Comparison of ENCODE assay signal across 11 mouse cellular contexts in the genomic region with DNA sequence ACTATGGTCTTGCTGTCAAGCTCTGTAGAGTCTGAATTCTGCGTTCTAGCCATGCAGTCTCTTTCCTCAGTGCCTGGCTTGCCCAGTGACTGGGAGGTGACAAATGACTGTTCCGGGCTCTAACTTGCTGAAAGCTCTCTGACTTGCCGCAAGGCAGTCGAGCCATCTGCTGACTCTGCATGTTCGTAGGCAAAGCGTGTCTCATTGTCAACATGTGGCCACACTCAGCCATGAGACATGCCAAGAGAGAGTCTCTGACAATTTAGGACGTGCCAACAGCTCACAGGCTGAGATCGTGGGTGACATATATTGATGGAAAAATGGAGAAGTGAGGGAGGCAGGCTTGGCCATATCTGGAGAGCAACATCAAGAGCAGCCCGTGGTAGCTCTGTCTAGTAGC. TPM values are rescaled to one million over a fixed set of nuclear protein-coding genes. Genes with fewer than 3 reads are reported as not detected.
DNase-seq lines count a peak whose midpoint lies in the region; ATAC-seq and TF ChIP-seq lines count a peak whose summit lies in the region.
"Had no signal": no experiment of that assay in that cellular context is flagged by ENCODE, and none has a peak within 500 bp of the region (broad histone marks: within the 10 kb centered on the region; RNA-seq: fewer than 3 reads in every experiment).

No protein-coding gene starts in this region.

- H3K4me1 ChIP-seq in hindbrain, embryonic 14.5 days (replicated peaks; ENCODE audit: control insufficient read depth, insufficient read depth, low read length) = peaks cover 10% of the 10 kb centered on the region
- 0 out of 2 replicates have a peak, but pooled peaks cover 9% of the 10 kb centered on the region for H3K4me1 ChIP-seq in hindbrain, embryonic 12.5 days
- H3K4me1 ChIP-seq in liver, postnatal 0 days (ENCODE audit: insufficient read depth) = peaks cover 72% of the 10 kb centered on the region

- no peak overlapping the region for H3K27ac ChIP-seq in hindbrain, embryonic 14.5 days
- no peak overlapping the region for H3K27ac ChIP-seq in hindbrain, embryonic 12.5 days
- peak overlapping the region; percentile 63 for H3K27ac ChIP-seq in liver, postnatal 0 days (ENCODE audit: low read depth)
- H3K27ac ChIP-seq: kidney, embryonic 15.5 days; macrophage had no signal

- WGBS in hindbrain, embryonic 14.5 days = 62% methylated on average over 9 of the region's 9 CpGs
- 79% methylated on average over 9 of the region's 9 CpGs for WGBS in hindbrain, embryonic 12.5 days
- WGBS in liver, postnatal 0 days (ENCODE audit: insufficient replicate concordance) = 77% methylated on average over 9 of the region's 9 CpGs

- no peak overlapping the region for H3K9ac ChIP-seq in hindbrain, embryonic 14.5 days
- no peak overlapping the region for H3K9ac ChIP-seq in hindbrain, embryonic 12.5 days
- H3K9ac ChIP-seq in liver, postnatal 0 days (replicated peaks) = no peak overlapping the region
- H3K9ac ChIP-seq: kidney, embryonic 15.5 days had no signal

- no peaks in the 10 kb centered on the region for H3K27me3 ChIP-seq in hindbrain, embryonic 14.5 days (ENCODE audit: control insufficient read depth, insufficient read depth, low read length)
- H3K27me3 ChIP-seq in hindbrain, embryonic 12.5 days = no peaks in the 10 kb centered on the region
- H3K27me3 ChIP-seq in liver, postnatal 0 days (ENCODE audit: insufficient read depth, low read length) = no peaks in the 10 kb centered on the region
- H3K27me3 ChIP-seq: kidney, embryonic 15.5 days had no signal

- no peak overlapping the region for H3K4me3 ChIP-seq in hindbrain, embryonic 14.5 days (replicated peaks; ENCODE audit: low read length)
- H3K4me3 ChIP-seq in hindbrain, embryonic 12.5 days = no peak overlapping the region
- no peak overlapping the region for H3K4me3 ChIP-seq in liver, postnatal 0 days (ENCODE audit: low read depth, low read length)
- H3K4me3 ChIP-seq: kidney, embryonic 15.5 days; myocyte had no signal

- TF ChIP-seq CTCF in liver, postnatal 0 days (IDR thresholded peaks at IDR 0.05; ENCODE audit: low read depth) = no peak

- H3K9me3 ChIP-seq in hindbrain, embryonic 14.5 days (ENCODE audit: control insufficient read depth, low read length) = no peaks in the 10 kb centered on the region
- H3K9me3 ChIP-seq in hindbrain, embryonic 12.5 days (replicated peaks) = no peaks in the 10 kb centered on the region
- H3K9me3 ChIP-seq in liver, postnatal 0 days (ENCODE audit: low read length) = no peaks in the 10 kb centered on the region
- H3K9me3 ChIP-seq: kidney, embryonic 15.5 days had no signal

- peak; percentile 44; the same call in 1 of the 2 replicates for ATAC-seq in hindbrain, embryonic 14.5 days (ENCODE audit: low FRiP score)
- ATAC-seq in hindbrain, embryonic 12.5 days (ENCODE audit: low FRiP score) = no peak
- no peak for ATAC-seq in liver, postnatal 0 days

- no peaks in the 10 kb centered on the region for H3K36me3 ChIP-seq in hindbrain, embryonic 14.5 days (replicated peaks; ENCODE audit: control insufficient read depth, insufficient read depth)
- H3K36me3 ChIP-seq in hindbrain, embryonic 12.5 days = no peaks in the 10 kb centered on the region
- no peaks in the 10 kb centered on the region for H3K36me3 ChIP-seq in liver, postnatal 0 days (replicated peaks; ENCODE audit: insufficient read depth, low read length)
- H3K36me3 ChIP-seq: kidney, embryonic 15.5 days had no signal

- no peak overlapping the region for H3K4me2 ChIP-seq in hindbrain, embryonic 14.5 days (replicated peaks)
- H3K4me2 ChIP-seq in hindbrain, embryonic 12.5 days (replicated peaks) = no peak overlapping the region
- peak overlapping the region; percentile 14; the same call in 1 of the 2 replicates for H3K4me2 ChIP-seq in liver, postnatal 0 days (ENCODE audit: low read depth, low read length)
- H3K4me2 ChIP-seq: kidney, embryonic 15.5 days had no signal

- no peak for DNase-seq in hindbrain, embryonic 14.5 days (ENCODE audit: low spot score)
- peak; percentile 54 for DNase-seq in lung, postnatal 10 days
- DNase-seq in lung, postnatal 25 days (ENCODE audit: low spot score) = no peak
- DNase-seq in liver = peak; percentile 39
- DNase-seq in liver, postnatal 0 days = no peak
- DNase-seq in ovary, postnatal 36 days (ENCODE audit: low spot score) = no peak
- DNase-seq: adrenal gland, postnatal 14 days had no signal

- TF ChIP-seq EP300 in liver, postnatal 0 days (IDR thresholded peaks at IDR 0.05; ENCODE audit: low read depth) = no peak

RNA-seq across cellular contexts. Expression of gene Hipk2, which starts 36.9 kb away (rescaled TPM):
- 33.8 and 36.9 TPM in 2 replicates for polyA plus RNA-seq in hindbrain, embryonic 14.5 days (2014; fragmentation: Nextera tagmentation; extraction: Ambion mirVana)
- polyA plus RNA-seq in hindbrain, embryonic 12.5 days (2016; fragmentation: Nextera tagmentation; extraction: Ambion mirVana) = 32.4 and 37.5 TPM in 2 replicates
- polyA plus RNA-seq in liver, postnatal 0 days (2015; fragmentation: Nextera tagmentation; extraction: Ambion mirVana) = 9.6 and 9.7 TPM in 2 replicates

RNA-seq across cellular contexts. Expression of gene Tbxas1, which starts 37.6 kb away (rescaled TPM):
- 1.6 and 2.2 TPM in 2 replicates for polyA plus RNA-seq in hindbrain, embryonic 14.5 days (2014; fragmentation: Nextera tagmentation; extraction: Ambion mirVana)
- 1.7 and 1.8 TPM in 2 replicates for polyA plus RNA-seq in hindbrain, embryonic 12.5 days (2016; fragmentation: Nextera tagmentation; extraction: Ambion mirVana)
- 10.3 and 10.6 TPM in 2 replicates for polyA plus RNA-seq in liver, postnatal 0 days (2015; fragmentation: Nextera tagmentation; extraction: Ambion mirVana)
- polyA plus RNA-seq: myocyte had no signal

Comparison
In these comparisons a context has a peak if more than half of its experiments do, and no peak if none do; other contexts are left out.
1. DNase-seq: peak in lung, postnatal 10 days (single experiment) and liver (single experiment); none in hindbrain, embryonic 14.5 days (single experiment), lung, postnatal 25 days (single experiment), liver, postnatal 0 days (single experiment) and ovary, postnatal 36 days (single experiment).